Mouse (Mus musculus) 416B (cell line): ENCODE measurements around the gene Clec4g.
"Not testable (repeated sequence)": the region's sequence is repeated elsewhere in the genome, so short reads cannot be mapped to it uniquely, and the experiment has no call there.

Source experiments
- DNase-seq: peaks from one replicate; pipeline ENCODE4 v3.0.0; 2011; ENCODE audit warnings: low read depth

The Clec4g gene

GRCm38 (mm10) chr8:3720551-3720950, at the start of gene Clec4g:
TSS of gene Clec4g (minus strand) at chr8:3720651.
- DNase-seq, result no peak

GRCm38 (mm10) chr8:3768641-3769040, 48.2 kb upstream of the Clec4g start:
- not testable (repeated sequence) for DNase-seq

GRCm38 (mm10) chr8:3754261-3754850, 33.9 kb upstream of the Clec4g start:
- peak; percentile 96 for DNase-seq

- DNase-seq, result no peak
Measured at GRCm38 (mm10) chr8:3748761-3749160, 28.3 kb upstream of the Clec4g start, which contains the start of gene Cd209a. TSS of gene Cd209a (minus strand) at chr8:3748984.

GRCm38 (mm10) chr8:3736947-3737346, 16.5 kb upstream of the Clec4g start:
- DNase-seq, result no peak

- DNase-seq, result no peak
Measured at GRCm38 (mm10) chr8:3735599-3735998, 15.1 kb upstream of the Clec4g start.

GRCm38 (mm10) chr8:3734084-3734483, 13.6 kb upstream of the Clec4g start:
- DNase-seq, result no peak

- no peak for DNase-seq
Measured at GRCm38 (mm10) chr8:3721041-3721440, 590 bp upstream of the Clec4g start.

- peak; percentile 73 for DNase-seq
Measured at GRCm38 (mm10) chr8:3718559-3718958, 1.9 kb downstream of the Clec4g start.

- DNase-seq, result no peak
Measured at GRCm38 (mm10) chr8:3717321-3717954, 3.0 kb downstream of the Clec4g start.

- peak; percentile 95 for DNase-seq
Measured at GRCm38 (mm10) chr8:3711646-3712045, 8.8 kb downstream of the Clec4g start.

- no peak for DNase-seq
Measured at GRCm38 (mm10) chr8:3710312-3710711, 10.1 kb downstream of the Clec4g start.

GRCm38 (mm10) chr8:3707611-3708010, 12.8 kb downstream of the Clec4g start:
- no peak for DNase-seq

GRCm38 (mm10) chr8:3705711-3706110, 14.7 kb downstream of the Clec4g start:
- peak; percentile 63 for DNase-seq

- peak; percentile 32 for DNase-seq
Measured at GRCm38 (mm10) chr8:3701491-3701890, 19.0 kb downstream of the Clec4g start.

- no peak for DNase-seq
Measured at GRCm38 (mm10) chr8:3694121-3694520, 26.3 kb downstream of the Clec4g start, which contains the start of gene Fcer2a. TSS of gene Fcer2a (minus strand) at chr8:3694175.

- no peak for DNase-seq
Measured at GRCm38 (mm10) chr8:3690774-3691173, 29.7 kb downstream of the Clec4g start.

- peak; percentile 42 for DNase-seq
Measured at GRCm38 (mm10) chr8:3687537-3687936, 32.9 kb downstream of the Clec4g start.

GRCm38 (mm10) chr8:3685422-3685821, 35.0 kb downstream of the Clec4g start:
- DNase-seq, result no peak

- no peak for DNase-seq
Measured at GRCm38 (mm10) chr8:3684530-3684929, 35.9 kb downstream of the Clec4g start.

GRCm38 (mm10) chr8:3683408-3684176, 36.9 kb downstream of the Clec4g start:
- DNase-seq, result peak; percentile 56

- no peak for DNase-seq
Measured at GRCm38 (mm10) chr8:3682435-3682834, 38.0 kb downstream of the Clec4g start.

GRCm38 (mm10) chr8:3679656-3680055, 40.8 kb downstream of the Clec4g start:
- no peak for DNase-seq
